Mouse (Mus musculus): Measurements from ENCODE around the gene Speer4f2.

- TF ChIP-seq POLR2A (IDR thresholded peaks at IDR 0.05; ENCODE audit: low read depth, low read length) (no peak), CTCF (conservative IDR thresholded peaks at IDR 0.05; ENCODE audit: insufficient read depth, insufficient read length, low read depth, low read length) (no peak)
Measured at GRCm38 (mm10) chr5:17419215-17419820, 46.3 kb downstream of the Speer4f2 start.
